Mouse (Mus musculus) erythroblast, embryonic 14.5 days (primary cell): Measurements from ENCODE around the gene Emc7. TPM values are rescaled to one million over a fixed set of nuclear protein-coding genes. Genes with fewer than 3 reads are reported as not detected.

Experiments
- H3K27me3 ChIP-seq: 2 replicates; pipeline ENCODE4 v1.6.1; 2012; ENCODE audit warnings: inconsistent platforms; ENCODE audit not compliant: control insufficient read depth
- H3K36me3 ChIP-seq: 2 replicates; pipeline ENCODE4 v1.6.1; 2012; ENCODE audit warnings: mild to moderate bottlenecking, inconsistent platforms; ENCODE audit not compliant: control insufficient read depth
- H3K4me1 ChIP-seq: 2 replicates; pipeline ENCODE4 v1.6.1; 2012; ENCODE audit warnings: inconsistent platforms; ENCODE audit not compliant: control insufficient read depth
- H3K4me3 ChIP-seq: replicated peaks from 2 replicates; pipeline ENCODE3; 2012; ENCODE audit warnings: moderate library complexity, mild to moderate bottlenecking, inconsistent platforms
- H3K9me3 ChIP-seq: 2 replicates; pipeline ENCODE4 v1.6.1; 2012; ENCODE audit warnings: low read length, inconsistent platforms, mixed read lengths; ENCODE audit not compliant: control insufficient read depth
- GATA1 ChIP-seq: IDR thresholded peaks from 2 replicates; pipeline ENCODE4 v1.6.1; 2012; ENCODE audit warnings: low read length, inconsistent platforms, mixed read lengths
- TAL1 ChIP-seq: IDR thresholded peaks from 3 replicates; pipeline ENCODE4 v1.6.1; 2012; ENCODE audit warnings: low read length, inconsistent platforms, mixed read lengths
- polyA plus RNA-seq: library from polyadenylated mRNA; stranded (reverse); fragments of >175 nt; gene quantifications from 2 replicates; pipeline ENCODE4 v1.2.3, GENCODE M21; 2012

Emc7 gene
- polyA plus RNA-seq, 1 experiment: 0.18 TPM

- no peak for TF ChIP-seq TAL1
- no peak for TF ChIP-seq GATA1
- H3K9me3 ChIP-seq: no peaks in the 10 kb centered on the region
- no peak overlapping the region for H3K4me3 ChIP-seq
- H3K36me3 ChIP-seq: peaks cover 37% of the 10 kb centered on the region
- H3K4me1 ChIP-seq: no peaks in the 10 kb centered on the region
- no peaks in the 10 kb centered on the region for H3K27me3 ChIP-seq
Measured at GRCm38 (mm10) chr2:112472076-112472475, 17.3 kb downstream of the Emc7 start.

DNA sequence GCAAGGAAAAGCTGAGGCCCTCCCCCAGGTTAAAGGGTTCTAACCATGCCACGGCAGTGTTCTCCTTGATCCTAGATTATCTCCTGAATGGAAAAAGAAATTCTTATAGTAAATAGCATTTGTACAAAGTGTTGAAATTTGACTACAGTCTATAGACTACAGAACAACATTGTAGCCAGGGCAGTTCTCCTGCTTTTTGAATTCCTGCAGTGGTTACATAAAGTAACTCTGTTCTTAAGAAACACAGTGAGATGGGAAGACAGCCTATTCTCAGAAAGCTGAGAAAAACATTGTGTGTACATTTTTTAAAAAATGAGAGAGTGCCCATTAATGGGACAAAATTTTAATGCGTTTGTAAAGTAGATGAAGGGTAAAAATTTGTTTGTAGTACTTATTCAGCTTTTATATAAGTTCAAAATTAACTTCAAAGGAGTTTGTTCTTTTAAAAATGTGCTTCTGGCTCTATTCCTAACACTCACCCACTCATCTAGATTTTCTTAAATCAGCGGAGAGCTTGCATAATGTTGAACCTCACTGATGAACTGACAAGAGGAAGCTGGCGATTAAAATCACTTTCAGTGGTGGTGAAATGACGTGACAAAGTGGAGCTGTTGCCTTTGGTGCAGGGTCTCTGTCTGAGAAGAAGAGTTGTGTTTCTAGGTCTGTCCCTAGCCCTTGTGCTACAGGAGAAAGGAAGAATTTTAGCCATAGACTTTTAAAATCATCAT, 20.4 kb downstream of the Emc7 start:
- no peaks in the 10 kb centered on the region for H3K27me3 ChIP-seq
- TF ChIP-seq TAL1 (no peak), GATA1 (no peak)
- no peaks in the 10 kb centered on the region for H3K4me1 ChIP-seq
- no peaks in the 10 kb centered on the region for H3K9me3 ChIP-seq
- H3K36me3 ChIP-seq: peaks cover 6% of the 10 kb centered on the region
- no peak overlapping the region for H3K4me3 ChIP-seq

- H3K9me3 ChIP-seq: no peaks in the 10 kb centered on the region
- no peak for TF ChIP-seq TAL1
- TF ChIP-seq GATA1: no peak
- H3K36me3 ChIP-seq: peaks cover 2% of the 10 kb centered on the region; the same call in 1 of the 2 replicates
- H3K4me3 ChIP-seq: no peak overlapping the region
- H3K4me1 ChIP-seq: no peaks in the 10 kb centered on the region
- no peaks in the 10 kb centered on the region for H3K27me3 ChIP-seq
Measured at GRCm38 (mm10) chr2:112476554-112476953, 21.8 kb downstream of the Emc7 start.

GRCm38 (mm10) chr2:112480669-112481068, 25.9 kb downstream of the Emc7 start, which contains the start of gene Chrm5:
Chrm5 (minus strand) TSS chr2:112480769.
- Histone ChIP-seq H3K36me3 (no peaks in the 10 kb centered on the region), H3K27me3 (no peaks in the 10 kb centered on the region), H3K9me3 (no peaks in the 10 kb centered on the region), H3K4me1 (no peaks in the 10 kb centered on the region), H3K4me3 (no peak within 1 kb of the TSS)
- TF ChIP-seq GATA1: no peak
- TF ChIP-seq TAL1: no peak

DNA sequence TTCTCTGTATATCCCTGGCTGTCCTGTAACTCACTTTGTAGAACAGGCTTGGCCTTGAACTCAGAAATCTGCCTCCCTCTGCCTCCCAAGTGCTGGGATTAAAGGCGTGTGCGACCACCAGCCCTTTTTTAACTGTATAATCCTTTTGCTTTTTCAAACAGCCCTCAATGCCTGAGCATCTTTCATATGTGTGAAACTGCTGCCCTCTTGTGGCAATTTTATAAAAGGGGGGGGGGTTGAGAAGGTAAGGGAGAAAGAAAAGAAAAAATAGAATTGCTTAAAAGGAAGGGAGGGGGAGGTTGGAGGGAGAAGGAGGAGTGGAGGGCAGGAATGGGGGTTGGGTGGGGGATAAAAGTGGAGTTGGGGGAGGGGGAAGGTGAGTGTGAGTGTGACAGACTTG, 26.8 kb downstream of the Emc7 start:
- Histone ChIP-seq H3K4me3 (no peak overlapping the region), H3K27me3 (peaks cover 2% of the 10 kb centered on the region; the same call in 1 of the 2 replicates), H3K36me3 (no peaks in the 10 kb centered on the region), H3K9me3 (no peaks in the 10 kb centered on the region), H3K4me1 (no peaks in the 10 kb centered on the region)
- TF ChIP-seq GATA1: no peak
- TF ChIP-seq TAL1: no peak

DNA sequence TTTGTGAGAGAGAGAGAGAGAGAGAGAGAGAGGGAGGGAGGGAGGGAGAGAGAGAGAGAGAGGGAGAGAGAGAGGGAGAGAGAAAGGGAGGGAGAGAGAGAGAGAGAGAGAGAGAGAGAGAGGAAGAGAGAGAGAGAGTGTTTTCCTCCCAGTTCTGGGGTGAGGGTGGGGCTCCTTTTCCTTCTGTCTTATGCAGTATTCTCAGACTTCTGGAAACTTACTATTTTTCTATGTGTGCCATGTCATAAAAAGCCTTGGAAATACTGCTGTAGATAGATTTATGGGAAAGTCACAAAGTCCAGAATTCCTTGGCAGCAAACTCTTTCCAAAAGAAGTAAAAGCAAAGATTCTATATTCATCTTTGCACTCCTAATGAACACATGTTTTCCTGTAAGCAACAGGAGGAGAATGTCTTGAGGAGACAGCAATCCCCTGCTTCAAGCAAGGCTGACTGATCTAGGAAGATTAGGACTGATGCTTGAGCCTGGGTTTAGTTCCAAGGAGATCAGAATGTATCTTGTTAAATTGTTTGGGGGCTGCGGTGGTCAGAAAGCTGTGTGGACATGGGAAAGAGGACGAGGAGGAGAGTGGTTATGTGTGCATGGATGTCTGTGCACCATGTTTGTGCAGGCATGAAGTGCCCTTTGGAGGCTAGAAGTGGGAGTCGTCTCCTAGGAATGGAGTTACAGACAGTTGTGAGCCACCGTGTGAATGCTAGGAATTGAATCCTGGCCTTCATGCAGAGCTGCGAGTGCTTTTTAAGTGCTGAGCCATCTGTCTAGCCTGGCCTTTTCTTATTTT, 27.9 kb downstream of the Emc7 start:
- Histone ChIP-seq H3K4me3 (no peak overlapping the region), H3K27me3 (peaks cover 2% of the 10 kb centered on the region; the same call in 1 of the 2 replicates), H3K9me3 (no peaks in the 10 kb centered on the region), H3K4me1 (no peaks in the 10 kb centered on the region), H3K36me3 (no peaks in the 10 kb centered on the region)
- TF ChIP-seq GATA1 (no peak), TAL1 (no peak)

DNA sequence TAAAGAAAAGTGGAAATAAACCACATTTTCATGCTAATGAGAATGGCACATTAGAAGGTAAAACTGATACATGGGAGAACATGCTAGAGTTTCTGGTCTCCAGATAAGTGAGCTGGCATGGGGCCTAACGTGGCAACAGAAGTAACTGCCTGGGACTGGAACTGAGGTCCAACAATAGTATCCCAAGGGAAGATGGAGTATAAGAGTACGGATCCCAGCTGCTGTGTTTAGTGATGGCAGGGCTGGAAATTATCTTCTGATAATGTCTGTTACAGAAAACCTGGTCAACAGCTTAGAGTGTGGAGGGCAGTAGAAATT, 28.5 kb downstream of the Emc7 start:
- H3K36me3 ChIP-seq: no peaks in the 10 kb centered on the region
- H3K4me1 ChIP-seq: no peaks in the 10 kb centered on the region
- no peaks in the 10 kb centered on the region for H3K9me3 ChIP-seq
- no peak for TF ChIP-seq GATA1
- no peak for TF ChIP-seq TAL1
- no peak overlapping the region for H3K4me3 ChIP-seq
- H3K27me3 ChIP-seq: peaks cover 2% of the 10 kb centered on the region; the same call in 1 of the 2 replicates

DNA sequence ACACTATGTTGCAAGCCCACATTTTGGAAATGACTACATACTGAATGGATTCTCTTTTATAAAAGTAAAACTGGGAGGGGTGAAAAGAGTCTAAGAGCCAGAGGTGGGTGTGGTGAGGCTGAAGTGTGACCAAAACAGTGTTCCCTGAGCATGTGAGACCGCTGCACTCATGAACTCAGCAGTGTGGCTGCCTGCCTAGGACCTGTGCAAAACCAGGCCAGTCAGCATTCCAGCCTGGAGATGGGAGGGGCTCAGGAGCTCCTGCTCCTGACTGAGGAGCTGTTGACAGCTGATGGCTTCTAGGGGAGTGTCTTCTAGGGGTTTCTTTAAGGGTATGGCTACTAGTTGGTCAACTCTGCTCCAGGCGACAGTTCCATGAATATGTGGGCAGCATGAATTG, 30.1 kb downstream of the Emc7 start:
- Histone ChIP-seq H3K4me1 (no peaks in the 10 kb centered on the region), H3K4me3 (no peak overlapping the region), H3K9me3 (no peaks in the 10 kb centered on the region), H3K27me3 (peaks cover 2% of the 10 kb centered on the region; the same call in 1 of the 2 replicates), H3K36me3 (no peaks in the 10 kb centered on the region)
- TF ChIP-seq TAL1: no peak
- no peak for TF ChIP-seq GATA1

- Histone ChIP-seq H3K36me3 (no peaks in the 10 kb centered on the region), H3K9me3 (no peaks in the 10 kb centered on the region), H3K4me1 (peaks cover 31% of the 10 kb centered on the region), H3K27me3 (peaks cover 2% of the 10 kb centered on the region; the same call in 1 of the 2 replicates), H3K4me3 (no peak overlapping the region)
- TF ChIP-seq GATA1: no peak
- no peak for TF ChIP-seq TAL1
Measured at GRCm38 (mm10) chr2:112490483-112491196, 35.8 kb downstream of the Emc7 start.
